Mouse (Mus musculus): ENCODE results near the gene Gpc5. TPM values are rescaled to one million over a fixed set of nuclear protein-coding genes. Genes with fewer than 3 reads are reported as not detected.

Gpc5 gene
- total RNA-seq, 2 experiments from 2014 or later = 26.6 to 31.1 TPM

DNA sequence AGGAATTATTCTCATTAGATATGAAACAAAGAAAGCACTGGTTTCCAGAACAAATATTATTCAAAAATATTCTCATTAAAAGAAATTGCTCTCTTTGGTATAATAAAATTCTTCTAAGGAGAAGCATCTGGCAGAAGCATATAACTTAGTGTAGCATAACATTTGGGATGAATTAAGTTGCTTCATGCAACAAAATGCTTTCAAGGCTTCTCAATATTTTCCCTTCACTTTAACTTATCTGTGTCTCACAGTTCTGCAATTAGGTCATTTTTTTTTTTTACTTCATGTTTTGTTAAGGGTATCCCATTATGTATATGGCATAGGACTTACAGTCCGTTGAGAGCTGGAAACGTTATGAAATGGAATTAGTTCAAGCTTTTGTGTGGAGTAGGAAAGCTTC is 250.6 kb downstream of the Gpc5 start:
- intact Hi-C loops (cut with DNase I) = no loop called here
- DNase-seq = no peak

DNA sequence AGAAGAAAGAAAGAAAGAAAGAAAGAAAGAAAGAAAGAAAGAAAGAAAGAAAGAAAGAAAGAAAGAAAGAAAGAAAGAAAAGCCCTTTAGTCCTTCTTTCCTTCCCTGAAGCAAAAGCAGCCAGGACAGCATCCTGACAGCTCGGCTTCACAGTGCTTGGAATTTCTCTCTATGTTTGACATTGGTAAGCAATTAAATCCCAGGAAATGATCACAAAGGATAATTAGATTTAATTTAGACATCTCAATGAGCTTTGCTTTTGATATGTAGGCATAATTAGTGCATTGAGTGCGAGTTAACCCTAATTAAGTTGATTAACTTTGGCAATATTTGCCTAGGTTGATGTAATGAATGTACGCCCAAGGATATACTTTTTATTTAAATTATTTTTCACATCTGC is 257.4 kb downstream of the Gpc5 start:
- intact Hi-C loops (cut with DNase I) = no loop called here
- no peak for DNase-seq

DNA sequence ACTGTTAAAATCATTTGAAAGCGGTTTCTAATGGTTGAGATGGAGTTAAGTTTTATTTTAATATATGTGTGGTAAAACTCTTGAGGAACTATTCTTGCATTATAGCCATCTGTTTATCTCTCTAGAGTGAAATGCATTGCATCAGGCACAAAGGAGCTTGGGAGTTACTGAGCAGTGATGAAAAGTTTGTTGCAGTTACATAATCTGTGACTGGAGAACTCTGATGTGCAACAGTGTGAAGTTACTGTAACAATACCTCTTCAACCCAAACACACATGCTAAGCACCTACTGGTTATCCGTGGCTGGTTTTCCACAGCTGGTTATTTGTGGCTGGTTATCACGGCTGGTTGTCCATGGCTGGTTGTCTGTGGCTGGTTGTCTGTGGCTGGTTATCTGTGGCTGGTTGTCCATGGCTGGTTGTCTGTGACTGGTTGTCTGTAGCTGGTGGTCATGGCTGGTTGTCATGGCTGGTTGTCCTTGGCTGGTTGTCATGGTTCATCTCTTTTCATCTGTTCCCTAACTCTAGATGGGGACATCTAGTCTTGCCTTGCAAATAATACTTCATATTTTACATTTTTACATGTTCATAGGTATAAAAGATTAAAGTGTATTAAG is 273.4 kb downstream of the Gpc5 start:
- DNase-seq = no peak
- intact Hi-C loops (cut with DNase I) = no loop called here

DNA sequence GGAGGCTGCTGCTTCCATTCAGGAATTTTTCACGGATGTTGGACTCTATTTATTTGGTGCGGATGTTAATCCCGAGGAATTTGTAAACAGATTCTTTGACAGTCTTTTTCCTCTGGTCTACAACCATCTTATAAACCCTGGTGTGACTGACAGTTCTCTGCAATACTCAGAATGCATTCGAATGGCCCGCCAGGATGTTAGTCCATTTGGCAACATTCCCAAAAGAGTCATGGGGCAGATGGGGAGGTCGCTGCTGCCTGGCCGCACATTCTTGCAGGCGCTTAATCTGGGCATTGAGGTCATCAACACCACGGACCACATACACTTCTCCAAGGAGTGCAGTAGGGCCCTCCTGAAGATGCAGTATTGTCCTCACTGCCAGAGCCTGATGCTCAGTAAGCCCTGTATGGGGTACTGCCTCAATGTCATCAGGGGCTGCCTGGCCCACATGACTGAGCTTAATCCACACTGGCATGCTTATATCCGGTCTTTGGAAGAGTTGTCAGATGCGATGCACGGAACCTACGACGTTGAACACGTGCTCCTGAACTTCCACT is 277.7 kb downstream of the Gpc5 start:
- peak; percentile 6 for DNase-seq
- intact Hi-C loops (cut with DNase I) = no loop called here

DNA sequence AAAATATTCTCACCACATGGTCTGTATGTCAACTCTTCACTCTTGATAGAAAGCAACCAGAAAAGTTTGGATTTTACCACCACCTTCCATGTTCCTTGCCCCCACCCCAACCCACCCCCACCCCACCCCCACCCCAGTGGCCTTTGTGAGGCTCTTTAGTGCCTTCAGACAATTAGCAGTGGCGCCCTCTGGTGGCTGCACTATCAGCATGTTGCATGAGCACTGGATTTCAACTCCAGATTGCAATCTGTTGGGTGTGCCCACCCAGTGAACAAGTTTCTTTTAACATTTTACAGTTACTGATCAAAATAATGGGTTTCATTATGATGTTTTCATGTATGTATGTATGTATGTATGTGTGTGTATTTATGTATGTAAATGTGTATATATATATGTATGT is 279.1 kb downstream of the Gpc5 start:
- intact Hi-C loops (cut with DNase I) = no loop called here
- peak; percentile 40 for DNase-seq

DNA sequence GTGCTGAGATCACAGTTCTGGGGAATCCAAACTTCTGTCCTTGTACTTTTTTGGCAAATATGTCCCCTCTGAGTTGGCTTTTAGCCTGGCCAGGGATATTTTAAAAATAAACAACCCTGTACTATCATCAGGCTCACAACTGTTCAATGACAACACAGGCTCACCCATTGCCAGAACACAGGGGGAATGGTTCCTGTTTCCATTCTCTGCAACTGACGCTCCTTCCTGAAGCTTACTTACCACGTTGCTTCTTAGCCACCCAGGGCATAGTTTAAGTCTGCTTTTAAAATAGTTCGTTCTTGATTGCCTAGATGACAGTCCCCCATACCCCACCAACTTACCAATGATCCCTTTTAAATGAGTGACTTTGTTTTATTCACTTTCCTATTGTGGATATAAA is 299.8 kb downstream of the Gpc5 start:
- DNase-seq = no peak
- intact Hi-C loops (cut with DNase I) = loop anchor here (10.0 kb wide), 1 partner anchor 317 kb away; no protein-coding TSS in a partner anchor

DNA sequence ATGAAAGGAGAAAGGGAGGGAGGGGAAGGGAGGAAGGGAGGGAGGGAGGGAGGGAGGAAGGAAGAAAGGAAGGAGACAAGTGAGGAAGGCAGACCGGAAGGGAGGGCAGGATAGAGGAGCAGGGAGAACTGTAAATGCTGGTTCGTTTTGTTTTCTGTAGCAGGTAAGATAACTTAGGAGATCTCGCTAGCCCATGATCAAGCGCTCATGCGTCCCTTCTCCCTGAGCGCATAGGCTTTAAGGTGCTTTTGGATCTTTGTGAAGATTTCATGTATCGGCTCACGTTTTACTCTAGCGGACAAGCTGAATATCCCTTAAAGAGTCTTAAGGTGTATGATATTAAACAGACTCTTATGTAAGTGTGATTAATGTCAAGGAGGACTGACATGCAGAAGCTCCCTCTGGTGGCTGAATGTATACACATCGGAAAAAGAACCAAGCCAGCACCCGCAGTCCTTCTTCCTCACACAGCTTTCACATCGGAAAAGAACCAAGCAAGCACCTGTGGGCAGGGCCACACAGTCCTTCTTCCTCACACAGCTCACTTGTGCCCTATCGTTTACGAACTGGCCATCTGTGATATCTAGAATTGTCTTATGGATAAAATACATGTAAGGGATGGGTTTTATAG is 301.0 kb downstream of the Gpc5 start:
- intact Hi-C loops (cut with DNase I) = loop anchor here (10.0 kb wide), 1 partner anchor 318 kb away; no protein-coding TSS in a partner anchor
- peak; percentile 38 for DNase-seq

DNA sequence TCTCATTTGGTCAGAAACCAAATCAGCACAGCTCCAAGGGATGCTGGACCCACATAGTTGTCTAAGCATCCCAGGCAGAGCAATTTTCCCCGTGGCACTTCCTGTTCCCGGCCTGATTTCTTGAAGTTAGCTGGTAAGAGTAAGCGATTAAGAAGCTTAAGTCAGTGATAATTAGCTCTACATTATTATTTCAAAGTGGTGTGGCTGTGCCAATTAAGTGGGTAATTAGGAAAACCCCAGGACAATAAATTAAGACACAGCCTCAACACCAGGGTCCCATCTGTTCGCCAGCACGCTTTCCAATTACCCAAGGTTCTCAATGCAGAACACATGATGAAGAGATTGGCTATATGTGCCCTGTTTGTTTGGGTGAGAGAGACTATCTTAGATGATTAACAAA is 314.6 kb downstream of the Gpc5 start:
- DNase-seq = peak; percentile 42
- intact Hi-C loops (cut with DNase I) = no loop called here

DNA sequence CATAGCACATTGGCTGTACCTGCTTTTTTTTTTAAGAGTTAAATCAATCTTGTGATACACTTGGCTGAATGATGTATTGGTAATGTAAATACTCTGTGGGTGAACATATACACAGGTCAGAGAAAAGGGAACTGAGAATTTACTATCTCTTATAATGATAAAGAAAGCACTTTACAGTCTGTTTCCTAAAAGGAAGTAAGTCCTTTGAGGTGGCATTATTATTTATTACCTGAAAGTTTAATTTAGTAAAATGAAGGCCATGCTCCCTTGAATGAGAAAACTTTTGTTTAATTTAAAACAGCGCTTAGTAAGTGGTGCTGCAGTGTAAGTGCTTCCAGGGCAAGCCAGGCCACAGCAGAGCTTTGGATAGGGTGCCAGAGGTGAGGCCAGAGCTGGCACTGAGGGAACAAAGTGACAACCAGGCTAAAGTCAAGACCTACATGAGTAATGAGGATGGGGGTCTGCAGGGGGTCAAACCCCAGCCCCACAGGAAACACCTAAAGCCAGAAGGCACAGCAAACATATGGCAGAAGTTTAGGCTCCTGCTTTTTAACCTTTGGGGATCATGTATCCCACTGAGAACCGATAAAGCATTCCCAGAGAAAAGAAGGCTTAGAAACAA is 315.4 kb downstream of the Gpc5 start:
- DNase-seq = peak; percentile 6
- intact Hi-C loops (cut with DNase I) = no loop called here

DNA sequence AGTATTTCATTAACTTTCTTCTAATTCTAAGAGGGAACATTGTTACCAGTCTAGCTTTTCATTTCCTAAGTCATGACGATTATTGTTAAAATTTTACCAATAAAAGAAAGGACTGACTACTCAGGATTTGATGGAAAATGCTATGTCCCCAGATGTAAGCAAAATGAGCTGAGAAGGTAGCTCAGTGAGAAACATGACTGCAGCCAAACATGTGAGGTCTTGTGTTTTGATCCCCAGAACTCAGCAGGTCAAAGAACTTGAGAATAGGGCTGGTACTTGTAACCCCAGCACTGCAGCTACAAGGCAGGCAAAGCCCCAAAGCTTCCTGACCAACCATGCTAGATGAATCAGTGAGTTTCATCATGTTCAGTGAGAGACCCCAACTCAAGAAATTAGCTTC is 318.9 kb downstream of the Gpc5 start:
- DNase-seq = no peak
- intact Hi-C loops (cut with DNase I) = no loop called here

DNA sequence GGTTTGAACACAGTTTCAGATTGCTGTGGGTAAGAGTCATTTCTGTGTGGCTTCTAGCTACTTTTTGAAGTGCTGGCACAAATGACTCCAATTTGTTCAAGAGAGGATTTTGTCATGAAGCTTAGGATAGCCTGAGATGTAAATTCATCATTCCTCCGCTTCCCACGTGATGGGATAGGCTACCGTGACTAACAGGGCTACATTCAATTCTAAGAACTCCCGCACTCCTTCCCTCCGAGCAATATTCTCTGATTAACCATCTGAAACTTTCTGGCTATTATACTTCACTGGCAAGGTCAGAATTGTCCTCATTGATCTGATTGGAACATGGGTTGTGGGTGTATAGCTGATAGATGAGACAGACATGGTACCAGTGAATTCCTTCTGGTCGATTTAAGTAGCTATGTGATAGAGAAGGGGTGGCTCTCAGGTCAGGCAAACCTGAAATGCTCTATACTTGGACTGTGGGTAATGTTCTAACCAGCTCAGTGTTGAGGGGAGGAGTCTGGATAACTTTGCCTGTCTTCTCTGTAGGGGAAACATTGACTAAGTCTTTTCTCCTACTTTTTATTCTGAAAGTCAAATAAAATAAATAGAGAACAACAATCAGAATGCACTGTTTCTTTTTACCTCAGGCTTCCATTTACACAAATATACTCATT is 319.6 kb downstream of the Gpc5 start:
- no peak for DNase-seq
- intact Hi-C loops (cut with DNase I) = no loop called here

DNA sequence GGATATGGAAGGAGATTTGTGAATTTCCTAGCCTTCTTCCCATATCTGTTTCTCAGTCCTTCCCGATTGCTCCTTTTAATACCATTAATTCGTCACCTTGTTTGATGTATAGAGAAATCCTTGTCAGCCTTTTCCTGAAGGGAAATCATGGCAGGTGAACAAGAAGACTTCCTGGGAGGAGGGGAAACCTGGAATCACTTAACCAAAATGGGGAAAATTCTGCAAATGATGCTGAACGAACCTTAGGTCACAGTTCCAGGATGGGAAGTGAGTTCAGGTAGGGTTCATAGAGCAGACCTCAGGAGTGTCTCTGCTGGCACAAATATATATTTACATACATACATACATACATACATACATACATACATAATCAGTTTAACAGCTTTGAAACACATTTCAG is 320.8 kb downstream of the Gpc5 start:
- no peak for DNase-seq
- intact Hi-C loops (cut with DNase I) = no loop called here

DNA sequence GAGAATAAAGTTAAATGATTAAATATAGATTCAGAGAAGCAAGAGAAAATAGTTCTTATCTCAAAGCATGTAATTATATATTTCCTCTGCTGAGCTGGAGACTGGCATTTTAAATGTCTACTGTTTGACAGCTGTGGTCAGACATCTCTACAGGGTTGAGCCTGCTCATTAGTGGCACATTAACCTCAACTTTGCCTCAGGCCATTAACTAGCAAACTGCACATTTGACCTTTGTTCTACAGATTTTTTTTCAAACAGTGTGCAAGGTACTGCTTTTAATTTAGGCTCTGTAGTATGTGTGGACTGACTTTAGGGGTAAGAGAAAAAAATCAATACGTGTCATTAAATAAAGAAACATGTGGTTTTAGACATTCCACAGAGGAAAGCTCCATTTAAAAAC is 321.4 kb downstream of the Gpc5 start:
- intact Hi-C loops (cut with DNase I) = no loop called here
- no peak for DNase-seq

DNA sequence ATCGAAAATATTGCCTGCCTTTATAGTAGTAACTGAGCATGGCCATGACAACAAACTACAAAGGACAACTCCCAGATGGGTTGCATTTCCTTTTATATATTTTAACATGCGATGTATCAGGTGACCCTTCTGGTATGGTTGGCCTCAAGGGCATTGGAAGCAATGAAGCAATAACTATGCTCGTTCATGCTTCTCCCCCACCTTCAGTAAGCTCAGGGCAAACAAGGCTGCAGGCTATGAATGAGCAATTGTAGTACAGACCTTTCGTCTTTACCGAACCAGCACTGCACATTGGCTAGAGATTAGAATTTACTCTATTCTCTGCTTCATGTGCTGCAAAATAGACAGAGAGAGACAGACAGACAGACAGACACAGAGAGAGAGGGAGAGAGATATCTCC is 322.5 kb downstream of the Gpc5 start:
- intact Hi-C loops (cut with DNase I) = no loop called here
- DNase-seq = no peak

DNA sequence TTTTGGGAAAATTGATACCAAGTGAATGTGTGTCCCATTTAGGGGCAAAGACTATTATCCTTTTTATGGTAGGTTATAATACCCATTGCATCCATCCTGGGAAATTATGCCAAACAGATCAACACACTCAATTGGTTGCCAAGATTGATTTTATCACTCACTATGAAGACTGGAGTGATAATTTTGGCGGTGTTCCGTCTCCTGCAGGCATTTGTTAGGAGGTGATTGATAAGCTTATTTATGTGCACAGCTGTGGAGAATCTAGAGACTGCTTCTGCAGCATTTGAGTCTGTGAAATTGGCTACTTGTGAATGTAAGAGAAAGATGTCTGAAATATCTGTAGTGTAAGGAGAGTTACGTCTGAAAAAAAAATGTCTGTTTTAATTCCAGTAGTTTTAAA is 340.0 kb downstream of the Gpc5 start:
- DNase-seq = no peak
- intact Hi-C loops (cut with DNase I) = no loop called here

DNA sequence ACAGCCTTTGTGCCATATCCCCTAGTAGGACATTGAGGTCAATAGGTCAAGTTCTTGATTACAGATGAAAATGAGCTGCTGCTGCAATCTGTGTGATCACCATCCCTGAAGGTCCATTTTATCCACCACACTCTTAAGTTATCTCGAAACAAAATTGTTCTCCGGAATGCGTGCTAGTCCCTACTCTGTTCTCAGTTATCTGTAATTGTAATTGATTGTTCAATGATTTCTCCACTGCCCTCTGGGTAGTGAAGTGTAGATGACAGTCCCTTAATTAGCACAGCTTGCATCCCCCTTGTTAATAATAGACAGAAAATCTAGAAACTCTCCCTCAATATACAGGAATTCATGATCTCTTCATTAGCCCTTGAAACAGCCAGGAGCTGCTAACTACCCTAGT is 340.4 kb downstream of the Gpc5 start:
- intact Hi-C loops (cut with DNase I) = no loop called here
- DNase-seq = no peak

DNA sequence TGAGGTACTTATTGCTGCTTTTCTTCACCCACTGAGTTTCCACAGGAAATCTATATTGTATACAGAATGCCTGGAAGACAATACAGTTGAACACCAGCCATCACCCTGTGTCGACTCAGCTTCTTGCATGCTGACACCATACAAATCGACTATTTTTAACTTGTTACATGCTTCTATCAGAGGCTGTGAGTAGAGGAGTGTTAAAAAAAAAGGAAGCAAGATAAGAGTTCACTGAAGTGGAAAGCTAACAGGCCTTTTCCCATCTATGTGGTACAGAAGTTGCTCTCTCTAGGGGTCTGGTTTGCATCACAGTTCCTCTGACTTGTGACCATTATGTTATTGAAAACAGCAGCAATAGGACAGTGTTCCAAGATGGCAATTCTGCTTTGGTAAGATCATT is 344.6 kb downstream of the Gpc5 start:
- DNase-seq = no peak
- intact Hi-C loops (cut with DNase I) = no loop called here

DNA sequence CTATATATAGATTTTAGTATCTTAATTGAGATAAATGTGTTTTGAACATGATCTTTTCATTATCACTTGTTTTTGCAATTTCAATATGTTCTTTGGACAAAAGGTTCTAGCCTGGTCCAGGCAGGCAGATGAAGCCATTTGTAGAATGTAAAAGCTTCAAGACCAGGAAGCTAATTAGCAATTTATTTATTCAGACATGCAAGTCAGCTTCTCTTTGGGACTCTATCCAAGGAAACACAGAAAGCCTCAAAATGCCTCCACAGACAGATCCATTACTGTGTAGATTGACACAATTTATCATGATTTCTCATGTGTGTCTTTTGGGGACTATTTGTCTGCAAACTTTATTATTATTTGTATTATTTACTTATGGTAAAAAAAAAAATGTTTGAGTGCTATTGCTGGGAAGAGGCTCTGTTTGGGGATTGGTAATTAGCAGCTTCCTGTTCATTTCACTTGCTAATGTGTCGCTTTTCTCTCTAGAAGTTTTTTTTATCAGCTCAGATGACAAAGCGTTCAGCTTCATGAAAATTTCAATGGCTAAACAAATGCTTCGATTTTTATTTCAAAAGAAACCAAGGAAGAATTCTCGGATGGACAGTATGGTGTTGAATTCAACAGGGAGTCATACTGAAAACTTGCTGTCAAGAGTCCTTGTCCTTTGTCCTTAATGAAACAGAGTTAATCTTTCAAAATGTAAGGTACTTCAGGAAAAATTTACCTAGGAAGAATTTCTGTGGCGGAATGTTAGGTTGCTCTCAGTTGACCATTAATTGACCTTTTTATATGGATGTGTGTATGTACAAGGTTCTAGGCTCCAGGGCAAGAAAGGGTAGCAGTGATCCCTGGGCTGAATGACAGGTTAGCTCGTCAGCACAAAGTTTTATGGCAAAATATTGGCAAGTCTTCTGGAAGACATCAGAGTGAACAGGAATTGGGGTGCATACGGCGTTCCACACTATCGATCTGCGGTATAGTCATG is 353.1 kb downstream of the Gpc5 start:
- DNase-seq = no peak
- intact Hi-C loops (cut with DNase I) = no loop called here

DNA sequence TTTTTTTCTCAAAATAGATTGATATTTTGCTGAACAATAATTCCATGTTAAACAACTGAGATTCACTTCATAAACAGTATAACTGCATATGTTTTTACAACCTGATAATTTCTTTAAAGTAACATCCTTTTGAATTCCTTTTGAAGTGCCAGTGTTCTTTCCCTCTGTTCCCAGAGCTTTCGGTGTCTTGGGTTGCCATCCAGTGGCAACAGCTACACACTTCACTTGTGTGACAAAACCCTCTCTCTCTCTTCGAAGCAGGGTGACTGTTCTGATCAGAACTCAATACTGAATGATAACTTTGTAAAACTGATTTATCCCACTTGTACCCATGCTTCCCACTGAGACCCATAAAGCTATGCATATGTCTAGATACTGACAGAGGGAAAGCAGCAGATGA is 358.9 kb downstream of the Gpc5 start:
- peak; percentile 3 for DNase-seq
- intact Hi-C loops (cut with DNase I) = loop anchor here (2.0 kb wide), 1 partner anchor 380 kb away; no protein-coding TSS in a partner anchor

DNA sequence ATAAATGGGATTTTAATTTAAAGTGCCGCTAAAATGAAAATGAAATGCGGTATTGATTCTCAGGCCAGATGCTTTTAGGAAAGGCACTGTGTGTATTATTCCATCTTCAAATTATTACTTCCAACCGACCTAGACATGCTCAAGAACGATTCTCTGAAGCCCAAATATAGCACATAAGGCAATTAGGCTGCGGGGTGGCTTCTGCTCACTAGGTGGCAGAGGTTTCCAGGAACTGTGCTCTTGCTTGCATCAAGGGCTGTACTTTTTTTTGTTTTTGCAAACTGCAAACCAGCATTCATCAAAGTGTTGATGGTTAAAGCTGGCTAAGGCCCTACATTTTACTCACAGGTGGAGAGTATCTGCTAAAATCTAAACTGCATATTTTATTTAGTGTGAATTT is 375.9 kb downstream of the Gpc5 start:
- intact Hi-C loops (cut with DNase I) = no loop called here
- no peak for DNase-seq
